Mouse (Mus musculus) v-Abl transformed pro-B cells (cell line): ENCODE measurements around the gene Dmrt1.

Source experiments
- in situ Hi-C, 2 experiments: fragments of 400-800 bp; cut with MboI; formaldehyde crosslinking; loops; one replicate each; pipeline ENCODE4 v1.15.1; 2025; ENCODE audit not compliant: unreplicated experiment in 2 of 2

The Dmrt1 gene

GRCm38 (mm10) chr19:25613476-25614300, 108.3 kb downstream of the Dmrt1 start:
- in situ Hi-C loops: no loop called here

GRCm38 (mm10) chr19:25615889-25616288, 110.5 kb downstream of the Dmrt1 start:
- in situ Hi-C loops: no loop called here

GRCm38 (mm10) chr19:25622291-25623251, 117.2 kb downstream of the Dmrt1 start:
- in situ Hi-C loops: loop anchor here in 1 of 2 experiments (10.0 kb wide), 1 partner anchor 668 kb away; no protein-coding TSS in a partner anchor

DNA sequence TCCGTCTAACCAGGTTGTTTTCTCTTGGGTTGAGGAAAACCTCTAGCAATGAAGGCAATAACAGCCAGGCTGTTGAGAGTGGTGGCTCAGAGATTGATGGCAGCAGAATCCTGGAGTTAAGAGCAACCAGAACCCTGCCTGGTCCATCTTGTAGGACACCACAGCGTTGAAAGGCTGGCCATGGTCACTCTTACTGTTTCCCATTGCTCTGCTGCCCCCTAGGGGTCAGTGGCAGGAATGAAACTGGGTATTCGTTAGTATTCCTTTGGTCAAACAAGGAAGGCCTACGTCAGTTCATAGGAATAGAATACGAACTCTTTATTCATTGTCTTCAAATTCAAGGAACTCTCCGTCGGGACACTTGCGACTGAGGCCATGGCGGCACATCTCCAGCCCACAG, 123.1 kb downstream of the Dmrt1 start:
- in situ Hi-C loops: loop anchor here (5.0 to 25.0 kb wide), 5 partner anchors 81 to 1316 kb away; no protein-coding TSS in a partner anchor

GRCm38 (mm10) chr19:25635119-25635518, 129.7 kb downstream of the Dmrt1 start:
- in situ Hi-C loops: loop anchor here (5.0 to 25.0 kb wide), 7 partner anchors 158 to 1323 kb away; no protein-coding TSS in a partner anchor

GRCm38 (mm10) chr19:25635622-25636244, 130.3 kb downstream of the Dmrt1 start:
- in situ Hi-C loops: loop anchor here (5.0 to 25.0 kb wide), 7 partner anchors 158 to 1323 kb away; no protein-coding TSS in a partner anchor

DNA sequence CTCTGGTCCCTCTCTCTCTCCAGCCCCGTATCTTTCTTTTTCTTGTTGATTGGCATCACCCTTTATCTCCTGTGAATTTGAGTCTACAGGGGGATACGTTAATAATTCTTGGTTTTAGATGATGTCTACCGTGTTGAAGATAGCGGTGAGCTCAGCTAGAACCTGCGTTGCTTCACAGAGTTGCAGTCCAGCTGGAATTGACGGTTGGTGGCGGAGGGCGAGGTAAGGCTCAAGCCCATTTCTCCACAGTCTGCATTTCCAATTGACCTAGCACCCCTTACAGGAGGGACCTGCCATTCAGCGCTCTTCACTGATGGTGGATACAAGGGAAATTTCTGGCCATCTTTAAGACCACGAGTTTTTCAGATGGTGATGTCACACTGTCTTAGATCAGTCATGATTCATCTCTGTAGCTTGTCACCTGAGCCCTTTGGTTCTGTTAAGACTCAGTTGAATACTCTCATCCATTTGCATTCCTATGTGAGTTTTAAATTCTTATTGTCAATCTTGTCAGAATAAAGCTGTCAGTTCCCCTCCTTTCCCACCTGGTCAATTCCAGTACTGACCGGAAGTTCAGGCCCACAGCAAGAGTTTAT, 133.4 kb downstream of the Dmrt1 start:
- in situ Hi-C loops: loop anchor here (5.0 to 25.0 kb wide), 7 partner anchors 162 to 1327 kb away; no protein-coding TSS in a partner anchor

DNA sequence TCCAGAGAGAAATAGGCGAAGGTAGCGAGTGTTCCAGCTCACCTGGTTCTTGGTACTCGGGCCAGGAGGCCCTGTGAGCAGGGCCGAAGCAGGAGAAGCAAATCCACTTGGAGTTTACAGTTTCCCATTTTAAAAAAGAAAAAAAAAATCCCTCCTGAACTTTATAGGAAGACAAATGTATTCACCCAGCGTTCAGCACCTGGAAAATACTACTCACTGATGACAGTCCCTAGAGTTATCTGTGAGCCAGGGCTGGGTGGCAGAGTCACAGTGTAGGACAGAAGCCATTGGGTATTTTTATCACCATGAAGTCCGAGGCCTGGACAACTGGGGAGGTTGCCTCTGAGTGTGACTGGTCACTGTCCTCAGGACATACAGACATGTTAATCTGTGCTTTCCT, 136.4 kb downstream of the Dmrt1 start:
- in situ Hi-C loops: loop anchor here in 1 of 2 experiments (25.0 kb wide), 2 partner anchors 929 to 1329 kb away; no protein-coding TSS in a partner anchor

GRCm38 (mm10) chr19:25647136-25647535, 141.7 kb downstream of the Dmrt1 start:
- in situ Hi-C loops: loop anchor here in 1 of 2 experiments (25.0 kb wide), 2 partner anchors 935 to 1335 kb away; no protein-coding TSS in a partner anchor

GRCm38 (mm10) chr19:25648701-25649100, 143.3 kb downstream of the Dmrt1 start:
- in situ Hi-C loops: loop anchor here in 1 of 2 experiments (25.0 kb wide), 2 partner anchors 936 to 1336 kb away; no protein-coding TSS in a partner anchor

- in situ Hi-C loops: loop anchor here (25.0 kb wide), 4 partner anchors 1037 to 1938 kb away; partner anchors contain the start of gene Pum3 (in 1 of the 2)
Observed at GRCm38 (mm10) chr19:25650474-25650873, 145.1 kb downstream of the Dmrt1 start.

- in situ Hi-C loops: loop anchor here (25.0 kb wide), 4 partner anchors 1035 to 1940 kb away; partner anchors contain the start of gene Pum3 (in 1 of the 2)
Observed at GRCm38 (mm10) chr19:25652560-25652959, 147.1 kb downstream of the Dmrt1 start.
